Mouse (Mus musculus) NIH3T3 (cell line): Measurements from ENCODE around the gene Mtcl1.

Experiments
- DNase-seq: peaks from one replicate; pipeline ENCODE4 v3.0.0-alpha.2; 2012; ENCODE audit warnings: low read depth

The Mtcl1 gene

GRCm38 (mm10) chr17:66362287-66363016, 87.1 kb downstream of the Mtcl1 start:
- DNase-seq = no peak

GRCm38 (mm10) chr17:66358026-66358978, 91.2 kb downstream of the Mtcl1 start:
- peak; percentile 80 for DNase-seq

GRCm38 (mm10) chr17:66357171-66358025, 92.2 kb downstream of the Mtcl1 start:
- no peak for DNase-seq

GRCm38 (mm10) chr17:66353907-66354306, 95.6 kb downstream of the Mtcl1 start:
- no peak for DNase-seq

- no peak for DNase-seq
Observed at GRCm38 (mm10) chr17:66352847-66353643, 96.5 kb downstream of the Mtcl1 start.

- peak; percentile 82 for DNase-seq
Observed at GRCm38 (mm10) chr17:66352219-66352618, 97.3 kb downstream of the Mtcl1 start.

GRCm38 (mm10) chr17:66350689-66351088, 98.9 kb downstream of the Mtcl1 start:
- no peak for DNase-seq

GRCm38 (mm10) chr17:66350127-66350526, 99.4 kb downstream of the Mtcl1 start:
- no peak for DNase-seq

GRCm38 (mm10) chr17:66346378-66346777, 103.2 kb downstream of the Mtcl1 start:
- DNase-seq = no peak

GRCm38 (mm10) chr17:66345680-66346079, 103.9 kb downstream of the Mtcl1 start:
- DNase-seq = no peak

- DNase-seq = no peak
Observed at GRCm38 (mm10) chr17:66342932-66343331, 106.6 kb downstream of the Mtcl1 start.

GRCm38 (mm10) chr17:66341670-66342069, 107.9 kb downstream of the Mtcl1 start:
- DNase-seq = no peak

GRCm38 (mm10) chr17:66340798-66341197, 108.8 kb downstream of the Mtcl1 start:
- no peak for DNase-seq

GRCm38 (mm10) chr17:66337929-66338328, 111.6 kb downstream of the Mtcl1 start:
- DNase-seq = no peak

GRCm38 (mm10) chr17:66335568-66335967, 114.0 kb downstream of the Mtcl1 start:
- no peak for DNase-seq

GRCm38 (mm10) chr17:66334894-66335293, 114.7 kb downstream of the Mtcl1 start:
- no peak for DNase-seq

GRCm38 (mm10) chr17:66331207-66331606, 118.3 kb downstream of the Mtcl1 start:
- DNase-seq = peak; percentile 27

GRCm38 (mm10) chr17:66326552-66327045, 123.0 kb downstream of the Mtcl1 start:
- no peak for DNase-seq

- no peak for DNase-seq
Observed at GRCm38 (mm10) chr17:66326204-66326545, 123.4 kb downstream of the Mtcl1 start.

GRCm38 (mm10) chr17:66325440-66326203, 123.9 kb downstream of the Mtcl1 start:
- DNase-seq = no peak
